Mouse (Mus musculus): ENCODE measurements around the gene Lrmp. TPM values are rescaled to one million over a fixed set of nuclear protein-coding genes. Genes with fewer than 3 reads are reported as not detected.

Lrmp gene
- polyA plus RNA-seq, 1 experiment = 0.82 TPM

DNA sequence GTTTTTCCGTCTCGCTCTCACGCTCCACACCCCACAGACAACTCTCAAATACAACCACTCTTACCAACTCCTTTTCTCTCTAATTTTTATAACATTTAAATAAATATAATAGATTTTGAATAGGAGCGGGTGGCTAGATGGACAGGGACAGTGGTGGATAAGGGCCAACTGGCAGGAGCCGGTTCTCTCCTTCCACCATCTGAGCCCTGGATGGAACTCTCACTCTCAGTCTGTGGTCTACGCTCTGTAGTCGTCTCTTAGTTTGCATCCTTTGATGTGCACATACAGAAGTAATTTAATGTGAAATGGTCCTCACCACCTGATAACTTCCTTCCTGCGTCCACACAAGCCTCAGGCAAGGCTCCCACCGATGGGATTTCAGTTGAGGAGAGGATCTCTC is 39.2 kb upstream of the Lrmp start:
- Histone ChIP-seq H3K4me1 (ENCODE audit: control insufficient read depth, insufficient read depth, low read length) (no peaks in the 10 kb centered on the region), H3K4me3 (replicated peaks; ENCODE audit: insufficient read depth, low read depth, low read length) (no peak overlapping the region), H3K27me3 (ENCODE audit: control insufficient read depth, insufficient read depth, low read length) (no peaks in the 10 kb centered on the region), H3K27ac (ENCODE audit: insufficient read depth, low read length) (no peak overlapping the region)
- peak in 1 of 2 experiments; percentile 27 for DNase-seq
- no peak for TF ChIP-seq POLR2A (IDR thresholded peaks at IDR 0.05; ENCODE audit: borderline replicate concordance, insufficient read depth, low read length)
- no peak for TF ChIP-seq CTCF (IDR thresholded peaks at IDR 0.05; ENCODE audit: borderline replicate concordance, insufficient read depth, low read depth, low read length)
- WGBS = 10% methylated on average over 9 of the region's 9 CpGs

GRCm38 (mm10) chr6:145079087-145079759 is 36.2 kb upstream of the Lrmp start:
- H3K4me3 ChIP-seq (replicated peaks; ENCODE audit: insufficient read depth, low read depth, low read length) = no peak overlapping the region
- no peaks in the 10 kb centered on the region for H3K4me1 ChIP-seq (ENCODE audit: control insufficient read depth, insufficient read depth, low read length)
- DNase-seq = no peak
- 85% methylated on average over 9 of the region's 9 CpGs for WGBS
- TF ChIP-seq CTCF (IDR thresholded peaks at IDR 0.05; ENCODE audit: borderline replicate concordance, insufficient read depth, low read depth, low read length) (no peak), POLR2A (IDR thresholded peaks at IDR 0.05; ENCODE audit: borderline replicate concordance, insufficient read depth, low read length) (no peak)
- H3K27me3 ChIP-seq (ENCODE audit: control insufficient read depth, insufficient read depth, low read length) = no peaks in the 10 kb centered on the region
- H3K27ac ChIP-seq (ENCODE audit: insufficient read depth, low read length) = no peak overlapping the region

DNA sequence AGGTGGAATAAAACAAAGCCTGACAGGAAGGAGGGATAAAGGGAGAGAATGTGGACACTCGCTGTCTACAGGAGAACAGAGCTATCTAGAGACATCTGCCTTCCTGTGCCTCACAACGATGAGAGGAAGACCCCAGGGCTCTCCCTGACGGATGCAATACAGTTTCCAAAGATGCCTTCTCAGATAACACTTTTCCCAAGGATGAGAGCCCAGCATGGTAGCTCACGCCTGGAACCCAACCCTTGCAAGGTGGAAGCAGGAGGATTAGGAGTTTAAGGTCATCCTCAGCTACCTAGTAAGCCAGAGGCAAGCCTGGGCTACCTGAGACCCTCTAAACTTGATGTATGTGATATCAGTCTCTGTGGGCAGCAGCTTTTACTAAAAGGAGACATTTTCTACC is 33.7 kb upstream of the Lrmp start:
- Histone ChIP-seq H3K4me1 (ENCODE audit: control insufficient read depth, insufficient read depth, low read length) (no peaks in the 10 kb centered on the region), H3K27ac (ENCODE audit: insufficient read depth, low read length) (no peak overlapping the region), H3K4me3 (replicated peaks; ENCODE audit: insufficient read depth, low read depth, low read length) (no peak overlapping the region), H3K27me3 (ENCODE audit: control insufficient read depth, insufficient read depth, low read length) (no peaks in the 10 kb centered on the region)
- TF ChIP-seq POLR2A (IDR thresholded peaks at IDR 0.05; ENCODE audit: borderline replicate concordance, insufficient read depth, low read length) (no peak), CTCF (IDR thresholded peaks at IDR 0.05; ENCODE audit: borderline replicate concordance, insufficient read depth, low read depth, low read length) (no peak)
- no peak for DNase-seq
- 84% methylated on average over 4 of the region's 4 CpGs for WGBS

- no peaks in the 10 kb centered on the region for H3K27me3 ChIP-seq (ENCODE audit: control insufficient read depth, insufficient read depth, low read length)
- 94% methylated on average over 8 of the region's 8 CpGs for WGBS
These were observed 30.9 kb upstream of the Lrmp start for GRCm38 (mm10) chr6:145084343-145085117.

GRCm38 (mm10) chr6:145088451-145089113 is 26.9 kb upstream of the Lrmp start:
- H3K27me3 ChIP-seq (ENCODE audit: control insufficient read depth, insufficient read depth, low read length) = no peaks in the 10 kb centered on the region
- 52% methylated on average over 4 of the region's 4 CpGs for WGBS
- no peak overlapping the region for H3K4me3 ChIP-seq (replicated peaks; ENCODE audit: insufficient read depth, low read depth, low read length)
- TF ChIP-seq POLR2A (IDR thresholded peaks at IDR 0.05; ENCODE audit: borderline replicate concordance, insufficient read depth, low read length) = no peak
- TF ChIP-seq CTCF (IDR thresholded peaks at IDR 0.05; ENCODE audit: borderline replicate concordance, insufficient read depth, low read depth, low read length) = no peak
- no peak overlapping the region for H3K27ac ChIP-seq (ENCODE audit: insufficient read depth, low read length)
- H3K4me1 ChIP-seq (ENCODE audit: control insufficient read depth, insufficient read depth, low read length) = no peaks in the 10 kb centered on the region
- DNase-seq = peak in 1 of 2 experiments; percentile 11

More at GRCm38 (mm10) chr6:145084343-145085117, 30.9 kb upstream of the Lrmp start:
- H3K4me3 ChIP-seq (replicated peaks; ENCODE audit: insufficient read depth, low read depth, low read length) = no peak overlapping the region
- H3K4me1 ChIP-seq (ENCODE audit: control insufficient read depth, insufficient read depth, low read length) = no peaks in the 10 kb centered on the region
- DNase-seq = no peak
- H3K27ac ChIP-seq (ENCODE audit: insufficient read depth, low read length) = no peak overlapping the region
- TF ChIP-seq POLR2A (IDR thresholded peaks at IDR 0.05; ENCODE audit: borderline replicate concordance, insufficient read depth, low read length) = no peak
- TF ChIP-seq CTCF (IDR thresholded peaks at IDR 0.05; ENCODE audit: borderline replicate concordance, insufficient read depth, low read depth, low read length) = no peak

- H3K27me3 ChIP-seq (ENCODE audit: control insufficient read depth, insufficient read depth, low read length) = no peaks in the 10 kb centered on the region
- 87% methylated on average over 4 of the region's 4 CpGs for WGBS
- no peaks in the 10 kb centered on the region for H3K4me1 ChIP-seq (ENCODE audit: control insufficient read depth, insufficient read depth, low read length)
- H3K4me3 ChIP-seq (replicated peaks; ENCODE audit: insufficient read depth, low read depth, low read length) = no peak overlapping the region
- TF ChIP-seq CTCF (IDR thresholded peaks at IDR 0.05; ENCODE audit: borderline replicate concordance, insufficient read depth, low read depth, low read length) (no peak), POLR2A (IDR thresholded peaks at IDR 0.05; ENCODE audit: borderline replicate concordance, insufficient read depth, low read length) (no peak)
- no peak overlapping the region for H3K27ac ChIP-seq (ENCODE audit: insufficient read depth, low read length)
- DNase-seq = no peak
These were observed 26.1 kb upstream of the Lrmp start for GRCm38 (mm10) chr6:145089373-145089772.

DNA sequence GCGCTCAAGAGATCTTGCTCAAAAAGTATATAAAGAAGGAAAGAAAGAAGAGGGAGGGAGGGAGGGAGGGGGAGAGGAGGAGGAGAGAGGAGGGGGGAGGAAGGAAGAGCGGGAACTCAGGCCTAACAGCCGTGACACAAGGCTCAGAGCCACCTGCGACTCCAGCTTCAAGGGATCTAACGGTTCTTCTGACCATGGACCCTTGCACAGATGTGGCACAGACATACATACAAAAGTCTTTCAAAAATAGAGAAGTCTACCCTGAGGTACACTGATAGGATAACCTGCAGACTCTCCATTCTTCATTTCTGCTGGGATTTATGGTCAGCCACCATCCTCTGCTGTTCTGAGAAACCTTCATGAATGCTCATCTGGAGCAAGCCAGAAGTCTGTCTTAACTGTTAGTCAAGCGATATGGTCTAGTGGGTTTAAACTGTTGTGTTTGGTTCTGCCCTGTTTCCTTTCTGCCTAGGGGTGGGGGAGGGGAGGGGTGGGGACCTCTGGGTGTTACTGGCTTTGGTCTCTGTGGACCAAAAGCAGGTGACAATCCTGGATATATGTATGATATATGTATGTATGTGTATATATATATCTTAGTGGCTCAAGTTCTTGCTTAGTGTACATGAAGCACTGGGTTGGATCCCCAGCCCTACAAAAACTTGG is 25.1 kb upstream of the Lrmp start:
- DNase-seq = no peak
- TF ChIP-seq CTCF (IDR thresholded peaks at IDR 0.05; ENCODE audit: borderline replicate concordance, insufficient read depth, low read depth, low read length) = no peak
- TF ChIP-seq POLR2A (IDR thresholded peaks at IDR 0.05; ENCODE audit: borderline replicate concordance, insufficient read depth, low read length) = no peak
- no peak overlapping the region for H3K27ac ChIP-seq (ENCODE audit: insufficient read depth, low read length)
- H3K4me1 ChIP-seq (ENCODE audit: control insufficient read depth, insufficient read depth, low read length) = no peaks in the 10 kb centered on the region
- 71% methylated on average over 6 of the region's 6 CpGs for WGBS
- H3K4me3 ChIP-seq (replicated peaks; ENCODE audit: insufficient read depth, low read depth, low read length) = no peak overlapping the region
- H3K27me3 ChIP-seq (ENCODE audit: control insufficient read depth, insufficient read depth, low read length) = no peaks in the 10 kb centered on the region
